Mouse (Mus musculus) CH12.LX (cell line): ENCODE results near the gene Tekt3. TPM values are rescaled to one million over a fixed set of nuclear protein-coding genes. Genes with fewer than 3 reads are reported as not detected.

Source experiments
- DNase-seq: peaks from one replicate; pipeline ENCODE4 v3.0.0-alpha.2; 2013; ENCODE audit errors: extremely low read depth
- H3K27ac ChIP-seq: 2 replicates; pipeline ENCODE4 v1.5.1; 2012; ENCODE audit warnings: low read depth, mild to moderate bottlenecking, control low read depth, moderate library complexity; ENCODE audit not compliant: insufficient read depth
- H3K27me3 ChIP-seq: replicated peaks from 2 replicates; pipeline ENCODE3; 2012; ENCODE audit warnings: inconsistent platforms
- H3K36me3 ChIP-seq, 2 experiments: replicated peaks in 1 of 2; 2 replicates each; pipeline versions ENCODE3 to v1.6.1; 2012; ENCODE audit warnings: inconsistent platforms in 1 of 2, low read length in 1 of 2, mild to moderate bottlenecking in 1 of 2, mixed read lengths in 1 of 2, moderate library complexity in 1 of 2; ENCODE audit not compliant: control insufficient read depth in 1 of 2, insufficient read depth in 1 of 2
- H3K4me1 ChIP-seq, 2 experiments: 2 replicates each; pipeline ENCODE4 v1.6.1; 2012; ENCODE audit warnings: inconsistent platforms in 1 of 2, moderate library complexity in 1 of 2; ENCODE audit not compliant: insufficient read depth in 2 of 2, control insufficient read depth in 1 of 2
- H3K4me2 ChIP-seq: 2 replicates; pipeline ENCODE4 v1.6.1; 2012; ENCODE audit warnings: low read depth, mild to moderate bottlenecking, control low read depth; ENCODE audit not compliant: poor library complexity, insufficient read depth, severe bottlenecking
- H3K4me3 ChIP-seq, 3 experiments: fragments of 150-350 bp in 1 of 3; sonication (generic) in 1 of 3; replicated peaks in 1 of 3; 2 replicates each; pipeline versions ENCODE3 to v1.5.1; 2011 to 2012; ENCODE audit warnings: low read depth in 2 of 3, low read length in 2 of 3, mild to moderate bottlenecking in 2 of 3, moderate library complexity in 2 of 3, control low read depth in 1 of 3, improper control_type of control experiment in 1 of 3, inconsistent platforms in 1 of 3, mixed read lengths in 1 of 3; ENCODE audit not compliant: poor library complexity in 1 of 3
- H3K79me2 ChIP-seq: replicated peaks from 2 replicates; pipeline ENCODE4 v1.6.1; 2012; ENCODE audit warnings: mild to moderate bottlenecking, moderate library complexity; ENCODE audit not compliant: control insufficient read depth, poor library complexity, insufficient read depth, severe bottlenecking; ENCODE audit errors: extremely low read depth
- H3K9ac ChIP-seq: 2 replicates; pipeline ENCODE4 v1.6.1; 2012; ENCODE audit warnings: low read depth, mild to moderate bottlenecking, control low read depth, moderate library complexity; ENCODE audit not compliant: insufficient read depth
- H3K9me3 ChIP-seq: replicated peaks from 2 replicates; pipeline ENCODE3; 2012; ENCODE audit warnings: low read length, inconsistent platforms, mixed read lengths
- CHD1 ChIP-seq: IDR thresholded peaks from 2 replicates; pipeline ENCODE4 v1.6.1; 2012; ENCODE audit warnings: low read depth, low read length, improper control_type of control experiment, inconsistent platforms
- ELF1 ChIP-seq: IDR thresholded peaks from 2 replicates; pipeline ENCODE4 v1.6.1; 2014; ENCODE audit warnings: low read depth, mild to moderate bottlenecking, inconsistent platforms, low read length, improper control_type of control experiment
- EP300 ChIP-seq: IDR thresholded peaks from 2 replicates; pipeline ENCODE4 v1.6.1; 2011; ENCODE audit warnings: low read length, improper control_type of control experiment
- ETS1 ChIP-seq: conservative IDR thresholded peaks from 2 replicates; pipeline ENCODE4 v1.6.1; 2012; ENCODE audit warnings: low read depth, mild to moderate bottlenecking, inconsistent platforms, low read length, improper control_type of control experiment, moderate library complexity
- GABPA ChIP-seq: IDR thresholded peaks from 2 replicates; pipeline ENCODE4 v1.6.1; 2012; ENCODE audit warnings: low read depth, low read length, improper control_type of control experiment, inconsistent platforms; ENCODE audit not compliant: insufficient replicate concordance
- HCFC1 ChIP-seq: IDR thresholded peaks from 2 replicates; pipeline ENCODE4 v1.6.1; 2012; ENCODE audit warnings: low read depth, mild to moderate bottlenecking, inconsistent platforms, low read length, improper control_type of control experiment
- JUND ChIP-seq: conservative IDR thresholded peaks from 2 replicates; pipeline ENCODE4 v1.6.1; 2011; ENCODE audit warnings: low read depth, low read length, improper control_type of control experiment
- KAT2A ChIP-seq: IDR thresholded peaks from 2 replicates; pipeline ENCODE4 v1.6.1; 2012; ENCODE audit warnings: low read length, improper control_type of control experiment, inconsistent platforms; ENCODE audit not compliant: insufficient replicate concordance
- MAFK ChIP-seq: IDR thresholded peaks from 2 replicates; pipeline ENCODE4 v1.6.1; 2011; ENCODE audit warnings: low read length, improper control_type of control experiment; ENCODE audit not compliant: insufficient replicate concordance
- MAX ChIP-seq: IDR thresholded peaks from 2 replicates; pipeline ENCODE4 v1.6.1; 2011; ENCODE audit warnings: low read length, improper control_type of control experiment
- MAZ ChIP-seq: IDR thresholded peaks from 2 replicates; pipeline ENCODE4 v1.6.1; 2012; ENCODE audit warnings: low read depth, mild to moderate bottlenecking, inconsistent platforms, low read length, improper control_type of control experiment, moderate library complexity
- MEF2A ChIP-seq: IDR thresholded peaks from 2 replicates; pipeline ENCODE4 v1.6.1; 2014; ENCODE audit warnings: low read depth, mild to moderate bottlenecking, inconsistent platforms, low read length, improper control_type of control experiment, borderline replicate concordance
- MXI1 ChIP-seq: IDR thresholded peaks from 2 replicates; pipeline ENCODE4 v1.6.1; 2011; ENCODE audit warnings: mild to moderate bottlenecking, low read depth, low read length, improper control_type of control experiment
- MYC ChIP-seq: IDR thresholded peaks from 2 replicates; pipeline ENCODE4 v1.6.1; 2011; ENCODE audit warnings: low read depth, mild to moderate bottlenecking, improper control_type of control experiment, low read length
- NELFE ChIP-seq: IDR thresholded peaks from 2 replicates; pipeline ENCODE4 v1.6.1; 2011; ENCODE audit warnings: low read depth, low read length, improper control_type of control experiment
- PAX5 ChIP-seq: IDR thresholded peaks from 2 replicates; pipeline ENCODE4 v1.6.1; 2012; ENCODE audit warnings: low read length, inconsistent platforms, mixed read lengths
- POLR2A ChIP-seq: IDR thresholded peaks from 2 replicates; pipeline ENCODE4 v1.6.1; 2011; ENCODE audit warnings: low read depth, mild to moderate bottlenecking, improper control_type of control experiment, low read length
- RAD21 ChIP-seq: IDR thresholded peaks from 2 replicates; pipeline ENCODE4 v1.6.1; 2011; ENCODE audit warnings: low read depth, mild to moderate bottlenecking, low read length, improper control_type of control experiment, moderate library complexity
- RCOR1 ChIP-seq: conservative IDR thresholded peaks from 2 replicates; pipeline ENCODE4 v1.6.1; 2012; ENCODE audit warnings: low read depth, mild to moderate bottlenecking, inconsistent platforms, low read length, improper control_type of control experiment
- SIN3A ChIP-seq: IDR thresholded peaks from 2 replicates; pipeline ENCODE4 v1.6.1; 2012; ENCODE audit warnings: low read length, improper control_type of control experiment, inconsistent platforms
- TBP ChIP-seq: conservative IDR thresholded peaks from 2 replicates; pipeline ENCODE4 v1.6.1; 2011; ENCODE audit warnings: low read depth, low read length, improper control_type of control experiment
- TCF12 ChIP-seq: IDR thresholded peaks from 2 replicates; pipeline ENCODE4 v1.6.1; 2014; ENCODE audit warnings: low read depth, mild to moderate bottlenecking, inconsistent platforms, low read length, improper control_type of control experiment
- USF2 ChIP-seq: conservative IDR thresholded peaks from 2 replicates; pipeline ENCODE4 v1.6.1; 2011; ENCODE audit warnings: low read depth, low read length, improper control_type of control experiment
- ZC3H11A ChIP-seq: IDR thresholded peaks from 2 replicates; pipeline ENCODE4 v1.6.1; 2012; ENCODE audit warnings: low read depth, mild to moderate bottlenecking, inconsistent platforms, low read length, improper control_type of control experiment
- ZKSCAN1 ChIP-seq: IDR thresholded peaks from 2 replicates; pipeline ENCODE4 v1.6.1; 2012; ENCODE audit warnings: low read depth, inconsistent platforms, low read length, improper control_type of control experiment, borderline replicate concordance
- ZMIZ1 ChIP-seq: IDR thresholded peaks from 2 replicates; pipeline ENCODE4 v1.6.1; 2012; ENCODE audit warnings: low read depth, mild to moderate bottlenecking, inconsistent platforms, low read length, improper control_type of control experiment
- ZNF384 ChIP-seq: IDR thresholded peaks from 2 replicates; pipeline ENCODE4 v1.6.1; 2012; ENCODE audit warnings: low read depth, low read length, improper control_type of control experiment, inconsistent platforms
- dilution Hi-C: fragments of 300-500 bp; cut with MboI; formaldehyde crosslinking; loops from 2 replicates; pipeline ENCODE4 v1.14.3; 2020; ENCODE audit warnings: low sequenced_read_pairs; ENCODE audit not compliant: extremely low pct_unique_long_range_greater_than_20kb, extremely low pct_ligation_motif_present
- in situ Hi-C: fragments of 300-500 bp; cut with MboI; formaldehyde crosslinking; loops from 3 replicates; pipeline ENCODE4 v1.14.3; 2019; ENCODE audit warnings: low sequenced_read_pairs, low pct_ligation_motif_present, low pct_unique_long_range_greater_than_20kb, mixed read lengths
- polyA plus RNA-seq: library from polyadenylated mRNA; unstranded; fragments of >175 nt; gene quantifications from 2 replicates; pipeline ENCODE4 v1.2.1, GENCODE M21; 2012; ENCODE audit warnings: low read depth; ENCODE audit not compliant: insufficient read length
- total RNA-seq, 2 experiments: library from RNA; depleted of rRNA; stranded (reverse); fragments of 300-350 nt in 1 of 2; fragments of >200 nt in 1 of 2; gene quantifications; 2 replicates each; pipeline ENCODE4 v1.2.3; 2012 to 2014

Gene Tekt3
- total and polyA plus RNA-seq, 3 experiments, result not detected

GRCm38 (mm10) chr11:63023461-63023860, 38.0 kb upstream of the Tekt3 start:
- Histone ChIP-seq H3K9ac (no peak overlapping the region), H3K9me3 (no peaks in the 10 kb centered on the region), H3K36me3 (no peaks in the 10 kb centered on the region), H3K4me2 (no peak overlapping the region), H3K27me3 (no peaks in the 10 kb centered on the region), H3K4me1 (peaks cover 2 to 33% of the 10 kb centered on the region in 2 experiments; a peak in 3 of 4 replicates), H3K79me2 (no peaks in the 10 kb centered on the region), H3K27ac (no peak overlapping the region), H3K4me3 (no peak overlapping the region)
- TF ChIP-seq RCOR1, result no peak
- TF ChIP-seq POLR2A, result no peak
- TF ChIP-seq CHD1, result no peak
- TF ChIP-seq TBP, result no peak
- no peak for TF ChIP-seq MEF2A
- no peak for TF ChIP-seq HCFC1
- no peak for TF ChIP-seq JUND
- no peak for TF ChIP-seq NELFE
- no peak for TF ChIP-seq KAT2A
- TF ChIP-seq MAZ, result no peak
- no peak for TF ChIP-seq MXI1
- 0 out of 2 replicates have a peak, but pooled peaks have one; percentile 25 for TF ChIP-seq EP300
- TF ChIP-seq ELF1, result no peak
- no peak for TF ChIP-seq TCF12
- TF ChIP-seq SIN3A, result no peak
- peak; percentile 33; the same call in 1 of the 2 replicates for TF ChIP-seq ETS1
- dilution Hi-C loops (no loop called here), in situ Hi-C loops (no loop called here)
- peak; percentile 17 for DNase-seq

- H3K27ac ChIP-seq, result no peak overlapping the region
- DNase-seq, result no peak
- TF ChIP-seq MYC (no peak), RAD21 (no peak), CHD1 (no peak), ZNF384 (no peak), ZMIZ1 (no peak), GABPA (no peak), JUND (no peak), ZC3H11A (no peak), MAX (no peak), MAZ (no peak), KAT2A (no peak), PAX5 (no peak), ETS1 (no peak), ZKSCAN1 (no peak), USF2 (no peak), MAFK (no peak)
- peaks cover 2 to 33% of the 10 kb centered on the region in 2 experiments; a peak in 3 of 4 replicates for H3K4me1 ChIP-seq
- no peak overlapping the region for H3K4me2 ChIP-seq
- H3K79me2 ChIP-seq, result no peaks in the 10 kb centered on the region
- no peaks in the 10 kb centered on the region for H3K9me3 ChIP-seq
- dilution Hi-C loops (no loop called here), in situ Hi-C loops (no loop called here)
- no peaks in the 10 kb centered on the region for H3K36me3 ChIP-seq
- H3K4me3 ChIP-seq, result no peak overlapping the region
- no peaks in the 10 kb centered on the region for H3K27me3 ChIP-seq
- H3K9ac ChIP-seq, result no peak overlapping the region
Observed at GRCm38 (mm10) chr11:63024136-63024535, 37.3 kb upstream of the Tekt3 start.
